Comparison of ENCODE assay signal across 9 mouse cellular contexts in genomic region chr16:58623944-58624343, GRCm38 (mm10). TPM values are rescaled to one million over a fixed set of nuclear protein-coding genes. Genes with fewer than 3 reads are reported as not detected.
DNase-seq lines count a peak whose midpoint lies in the region; ATAC-seq and TF ChIP-seq lines count a peak whose summit lies in the region.
"Had no signal": no experiment of that assay in that cellular context is flagged by ENCODE, and none has a peak within 500 bp of the region (broad histone marks: within the 10 kb centered on the region; RNA-seq: fewer than 3 reads in every experiment).

No protein-coding gene starts in this region.

- intact Hi-C loops in left cerebral cortex, postnatal 4 days (cut with DNase I): loop anchor here (5.0 to 10.0 kb wide), 2 partner anchors 322 to 781 kb away; partner anchors contain the start of gene Gabrr3

- H3K9ac ChIP-seq in midbrain, embryonic 14.5 days (replicated peaks; ENCODE audit: low read length): no peak overlapping the region

- H3K4me1 ChIP-seq in midbrain, embryonic 14.5 days (ENCODE audit: control insufficient read depth, insufficient read depth, low read length): no peaks in the 10 kb centered on the region
- H3K4me1 ChIP-seq in midbrain, embryonic 10.5 days: no peaks in the 10 kb centered on the region
- H3K4me1 ChIP-seq in embryonic facial prominence, embryonic 10.5 days: no peaks in the 10 kb centered on the region
- H3K4me1 ChIP-seq in kidney, adult 2 months (ENCODE audit: control insufficient read depth, insufficient read depth, low read length): no peaks in the 10 kb centered on the region

- peak; percentile 21 to 75 for DNase-seq in adrenal gland, adult (ENCODE audit: inconsistent age in 2 of 2, low spot score in 1 of 2)
- DNase-seq in adrenal gland, adult 8-10 months: no peak
- DNase-seq in midbrain, embryonic 14.5 days: peak; percentile 58
- no peak for DNase-seq in midbrain, embryonic 10.5 days (ENCODE audit: low spot score)
- DNase-seq in embryonic facial prominence, embryonic 10.5 days (ENCODE audit: low spot score): peak; percentile 25
- DNase-seq in kidney, adult 2 months: peak; percentile 66
- peak; percentile 9 for DNase-seq in left cerebral cortex, postnatal 4 days
- peak; percentile 20 for DNase-seq in retina, postnatal 1 day

- H3K4me3 ChIP-seq in midbrain, embryonic 14.5 days (replicated peaks; ENCODE audit: low read depth, low read length): no peak overlapping the region
- no peak overlapping the region for H3K4me3 ChIP-seq in midbrain, embryonic 10.5 days
- no peak overlapping the region for H3K4me3 ChIP-seq in embryonic facial prominence, embryonic 10.5 days
- no peak overlapping the region for H3K4me3 ChIP-seq in kidney, adult 2 months (ENCODE audit: insufficient read depth, low read depth, low read length)

- TF ChIP-seq CTCF in kidney, adult 2 months (conservative IDR thresholded peaks at IDR 0.05; ENCODE audit: insufficient read depth, insufficient read length, low read depth, low read length): peak; percentile 54

- no peak overlapping the region for H3K4me2 ChIP-seq in midbrain, embryonic 14.5 days (ENCODE audit: low read length)

- no peaks in the 10 kb centered on the region for H3K9me3 ChIP-seq in midbrain, embryonic 14.5 days (ENCODE audit: control insufficient read depth, low read length)
- H3K9me3 ChIP-seq in midbrain, embryonic 10.5 days (replicated peaks): no peaks in the 10 kb centered on the region
- H3K9me3 ChIP-seq in embryonic facial prominence, embryonic 10.5 days: no peaks in the 10 kb centered on the region

- H3K27me3 ChIP-seq in midbrain, embryonic 14.5 days (ENCODE audit: control insufficient read depth, insufficient read depth, low read length): no peaks in the 10 kb centered on the region
- no peaks in the 10 kb centered on the region for H3K27me3 ChIP-seq in midbrain, embryonic 10.5 days (ENCODE audit: low read depth, poor library complexity, severe bottlenecking)
- no peaks in the 10 kb centered on the region for H3K27me3 ChIP-seq in embryonic facial prominence, embryonic 10.5 days (replicated peaks; ENCODE audit: low read depth, poor library complexity, severe bottlenecking)
- no peaks in the 10 kb centered on the region for H3K27me3 ChIP-seq in kidney, adult 2 months (replicated peaks; ENCODE audit: control insufficient read depth, insufficient read depth, low read length)

- no peak overlapping the region for H3K27ac ChIP-seq in midbrain, embryonic 14.5 days (replicated peaks; ENCODE audit: low read depth, low read length)
- no peak overlapping the region for H3K27ac ChIP-seq in midbrain, embryonic 10.5 days (replicated peaks)
- H3K27ac ChIP-seq in embryonic facial prominence, embryonic 10.5 days (replicated peaks): no peak overlapping the region
- no peak overlapping the region for H3K27ac ChIP-seq in kidney, adult 2 months (ENCODE audit: insufficient read depth, low read depth, low read length)

- TF ChIP-seq POLR2A in kidney, adult 2 months (IDR thresholded peaks at IDR 0.05; ENCODE audit: low read depth, low read length): no peak

- ATAC-seq in midbrain, embryonic 14.5 days (ENCODE audit: low FRiP score, low TSS enrichment): no peak

- no peaks in the 10 kb centered on the region for H3K36me3 ChIP-seq in midbrain, embryonic 14.5 days (ENCODE audit: control insufficient read depth, insufficient read depth, low read length)
- H3K36me3 ChIP-seq in midbrain, embryonic 10.5 days: no peaks in the 10 kb centered on the region
- H3K36me3 ChIP-seq in embryonic facial prominence, embryonic 10.5 days (replicated peaks): no peaks in the 10 kb centered on the region
- H3K36me3 ChIP-seq in kidney, adult 2 months (ENCODE audit: control insufficient read depth, insufficient read depth, low read length): no peaks in the 10 kb centered on the region

- 91% methylated on average over 6 of the region's 6 CpGs for WGBS in midbrain, embryonic 14.5 days
- WGBS in midbrain, embryonic 10.5 days: 93% methylated on average over 6 of the region's 6 CpGs
- WGBS in embryonic facial prominence, embryonic 10.5 days: 86% methylated on average over 6 of the region's 6 CpGs
- WGBS in kidney, adult 2 months: 55% methylated on average over 6 of the region's 6 CpGs

RNA-seq across cellular contexts. Expression of gene Gm813, which starts 7.2 kb away (rescaled TPM):
- total RNA-seq in adrenal gland, adult 8-10 months (2022): not detected
- polyA plus RNA-seq in midbrain, embryonic 14.5 days (2014; fragmentation: Nextera tagmentation; extraction: Ambion mirVana): not detected in 2 replicates
- polyA plus RNA-seq in midbrain, embryonic 10.5 days (2016; fragmentation: Nextera tagmentation; extraction: Ambion mirVana): not detected in 2 replicates
- not detected in 2 replicates for polyA plus RNA-seq in embryonic facial prominence, embryonic 10.5 days (2016; fragmentation: Nextera tagmentation; extraction: Ambion mirVana)
- polyA plus RNA-seq in kidney, adult 2 months (2012; rRNA removed): not detected in 2 replicates
- total RNA-seq in left cerebral cortex, postnatal 4 days (2021): not detected
- polyA plus RNA-seq: liver, embryonic 16.5 days had no signal

RNA-seq across cellular contexts. Expression of gene E330017A01Rik, which starts 14.6 kb away (rescaled TPM):
- total RNA-seq in adrenal gland, adult 8-10 months (2022): not detected
- polyA plus RNA-seq in midbrain, embryonic 14.5 days (2014; fragmentation: Nextera tagmentation; extraction: Ambion mirVana): not detected in 2 replicates
- polyA plus RNA-seq in midbrain, embryonic 10.5 days (2016; fragmentation: Nextera tagmentation; extraction: Ambion mirVana): not detected in 2 replicates
- polyA plus RNA-seq in embryonic facial prominence, embryonic 10.5 days (2016; fragmentation: Nextera tagmentation; extraction: Ambion mirVana): not detected in 2 replicates
- polyA plus RNA-seq in kidney, adult 2 months (2012; rRNA removed): not detected in 2 replicates
- not detected for total RNA-seq in left cerebral cortex, postnatal 4 days (2021)
- polyA plus RNA-seq: liver, embryonic 16.5 days had no signal

RNA-seq across cellular contexts. Expression of gene Cpox, which starts 46.1 kb away (rescaled TPM):
- 10 to 100 TPM; 20.3 to 28.0 (median 21.7) TPM for total RNA-seq in adrenal gland, adult 8-10 months (2022)
- polyA plus RNA-seq in midbrain, embryonic 14.5 days (2014; fragmentation: Nextera tagmentation; extraction: Ambion mirVana): 11.7 and 13.3 TPM in 2 replicates
- polyA plus RNA-seq in midbrain, embryonic 10.5 days (2016; fragmentation: Nextera tagmentation; extraction: Ambion mirVana): 20.6 and 24.1 TPM in 2 replicates
- polyA plus RNA-seq in embryonic facial prominence, embryonic 10.5 days (2016; fragmentation: Nextera tagmentation; extraction: Ambion mirVana): 25.0 and 26.9 TPM in 2 replicates
- polyA plus RNA-seq in kidney, adult 2 months (2012; rRNA removed): 27.7 and 29.8 TPM in 2 replicates
- total RNA-seq in left cerebral cortex, postnatal 4 days (2021): 10 to 100 TPM; 19.7 to 20.5 TPM

Comparison
In these comparisons a context has a peak if more than half of its experiments do, and no peak if none do; other contexts are left out.
1. DNase-seq: peak in adrenal gland, adult (2 of 2), midbrain, embryonic 14.5 days (single experiment), embryonic facial prominence, embryonic 10.5 days (single experiment), kidney, adult 2 months (single experiment), left cerebral cortex, postnatal 4 days (single experiment) and retina, postnatal 1 day (single experiment); none in adrenal gland, adult 8-10 months (single experiment) and midbrain, embryonic 10.5 days (single experiment).